Mouse (Mus musculus): ENCODE measurements at regions not wholly inside any gene's neighbourhood (a gene's known extent, or its start where the extent isn't known, plus 50 kb on each side); places are given as distances from the start of the nearest gene placed in this dataset.
A peak's percentile ranks its signal among the peaks of the same experiment; 100 is the strongest.

DNA sequence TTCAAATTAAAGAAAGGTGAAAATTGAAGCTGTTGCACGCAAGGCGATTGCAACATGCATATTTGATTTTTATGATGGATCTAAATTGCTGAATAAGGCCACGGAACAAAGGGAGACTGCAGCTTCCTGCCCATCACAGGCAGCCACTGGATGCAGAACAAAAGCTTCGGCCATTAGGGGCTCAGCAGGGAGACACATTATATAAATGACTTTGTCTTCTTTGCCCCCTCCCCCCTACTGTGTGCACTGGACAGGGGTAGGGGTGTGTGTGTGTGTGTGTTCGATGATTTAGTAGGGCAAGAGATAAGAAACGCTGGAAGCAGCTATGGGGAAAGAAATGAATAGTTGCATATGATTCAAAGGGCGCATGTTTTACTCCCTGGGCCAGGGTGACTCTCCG, 481.2 kb upstream of the Pmfbp1 start:
- Histone ChIP-seq H3K36me3 (ENCODE audit: control insufficient read depth, insufficient read depth, low read length, poor library complexity, severe bottlenecking) (no peaks in the 10 kb centered on the region), H3K27me3 (ENCODE audit: control insufficient read depth, insufficient read depth, low read length, poor library complexity, severe bottlenecking) (no peaks in the 10 kb centered on the region)
- no peak for DNase-seq (ENCODE audit: low read depth, low spot score)

DNA sequence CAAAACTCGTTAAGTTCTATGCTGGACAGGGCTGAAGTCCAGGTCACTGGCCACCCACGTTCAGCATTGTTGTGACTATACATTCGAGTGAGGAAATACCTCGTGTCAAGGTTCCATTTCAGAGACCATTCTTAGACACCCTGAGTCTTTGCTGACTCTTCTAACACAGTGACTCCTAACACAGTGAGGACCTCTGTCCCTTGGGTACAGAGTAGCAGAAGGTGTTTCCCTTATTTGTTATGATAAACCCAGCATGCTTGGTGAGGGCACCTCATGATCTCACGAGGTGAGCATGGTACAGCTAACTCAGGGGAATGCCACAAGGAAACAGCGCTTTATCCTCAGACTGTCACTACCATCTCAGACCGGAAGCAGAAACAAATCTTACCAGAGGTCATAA, 480.2 kb upstream of the Pmfbp1 start:
- no peak for DNase-seq (ENCODE audit: low read depth, low spot score)
- Histone ChIP-seq H3K27me3 (ENCODE audit: control insufficient read depth, insufficient read depth, low read length, poor library complexity, severe bottlenecking) (no peaks in the 10 kb centered on the region), H3K36me3 (ENCODE audit: control insufficient read depth, insufficient read depth, low read length, poor library complexity, severe bottlenecking) (no peaks in the 10 kb centered on the region)

DNA sequence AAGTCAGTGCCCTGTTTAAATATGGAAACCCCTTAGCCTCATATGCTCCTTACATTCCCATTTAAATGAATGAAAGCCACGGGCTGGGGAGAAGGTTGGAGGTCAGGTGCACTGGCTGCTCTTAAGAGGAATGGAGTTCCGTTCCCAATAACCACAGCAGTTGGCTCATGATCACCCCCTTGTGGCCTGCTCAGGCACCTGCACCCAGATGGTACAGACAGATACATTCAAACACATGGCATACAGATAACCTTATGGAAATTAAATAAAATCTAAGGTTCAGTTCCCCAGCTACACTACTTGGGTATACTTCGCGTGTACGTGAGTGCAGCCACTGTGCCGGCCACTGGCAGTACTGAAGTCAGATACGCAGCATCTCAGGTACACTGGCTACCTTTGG, 479.1 kb upstream of the Pmfbp1 start:
- peak; percentile 5 for DNase-seq (ENCODE audit: low read depth, low spot score)
- H3K27me3 ChIP-seq (ENCODE audit: control insufficient read depth, insufficient read depth, low read length, poor library complexity, severe bottlenecking) = no peaks in the 10 kb centered on the region

DNA sequence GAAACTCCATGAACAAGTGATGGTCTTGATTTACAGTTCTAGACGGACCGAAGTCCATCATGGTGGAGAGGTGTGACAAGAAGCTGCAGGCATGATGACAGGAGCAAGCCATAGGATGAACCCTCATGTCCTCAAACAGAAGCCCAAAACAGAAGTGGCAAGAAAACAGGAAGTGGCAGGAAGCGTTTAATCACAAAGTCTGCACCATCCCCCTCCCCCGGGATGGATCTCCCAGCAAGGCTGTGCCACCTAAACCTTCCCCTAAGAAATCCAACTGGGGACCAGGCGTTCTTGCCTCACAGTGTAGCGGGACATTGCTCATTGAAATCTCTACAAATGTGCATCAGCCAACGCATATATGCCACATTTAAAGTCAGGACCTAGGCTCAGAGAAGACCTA, 474.3 kb upstream of the Pmfbp1 start:
- DNase-seq (ENCODE audit: low read depth, low spot score) = no peak
- H3K36me3 ChIP-seq (ENCODE audit: control insufficient read depth, insufficient read depth, low read length, poor library complexity, severe bottlenecking) = no peaks in the 10 kb centered on the region
- H3K27me3 ChIP-seq (ENCODE audit: control insufficient read depth, insufficient read depth, low read length, poor library complexity, severe bottlenecking) = no peaks in the 10 kb centered on the region

More for the DNA sequence above, 479.1 kb upstream of the Pmfbp1 start:
- H3K36me3 ChIP-seq (ENCODE audit: control insufficient read depth, insufficient read depth, low read length, poor library complexity, severe bottlenecking) = no peaks in the 10 kb centered on the region

DNA sequence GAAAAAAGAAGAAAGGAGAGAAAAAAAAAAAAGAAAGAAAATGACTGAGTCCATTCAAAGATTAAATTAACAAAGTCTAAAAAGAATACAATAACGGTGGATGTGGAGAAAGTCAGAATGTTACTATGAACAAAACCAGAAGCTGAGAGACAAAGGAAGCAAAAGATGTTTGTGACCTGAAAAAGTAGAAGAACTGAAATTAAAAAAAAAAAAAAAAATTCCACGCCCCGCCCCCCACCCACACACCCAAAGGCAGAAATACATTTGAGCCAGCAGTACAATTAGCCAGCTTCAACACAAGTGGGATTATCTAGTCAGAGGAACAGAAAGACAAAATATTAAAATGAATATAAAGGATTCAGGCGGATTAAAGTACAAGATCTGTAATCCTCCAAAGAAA, 473.7 kb upstream of the Pmfbp1 start:
- Histone ChIP-seq H3K27me3 (ENCODE audit: control insufficient read depth, insufficient read depth, low read length, poor library complexity, severe bottlenecking) (no peaks in the 10 kb centered on the region), H3K36me3 (ENCODE audit: control insufficient read depth, insufficient read depth, low read length, poor library complexity, severe bottlenecking) (no peaks in the 10 kb centered on the region)
- DNase-seq (ENCODE audit: low read depth, low spot score) = no peak

DNA sequence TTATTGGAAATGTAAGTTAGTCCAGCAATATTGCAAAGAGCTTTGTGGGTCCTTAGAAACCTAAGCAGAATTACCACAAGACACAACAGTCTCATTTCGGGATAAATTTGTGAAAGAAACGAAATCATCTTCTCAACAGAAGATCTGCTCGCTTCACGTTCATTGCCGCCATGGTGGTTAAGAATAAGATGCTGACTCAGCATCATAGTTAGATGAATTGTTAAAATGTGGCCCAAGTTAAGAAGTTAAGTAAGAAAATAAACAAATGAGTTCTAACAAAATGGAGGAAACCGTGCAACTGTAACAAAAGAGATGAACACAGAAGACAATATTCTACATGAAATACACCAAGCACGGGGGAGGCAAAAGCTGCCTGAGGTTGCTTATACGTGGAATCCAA, 465.9 kb upstream of the Pmfbp1 start:
- Histone ChIP-seq H3K27me3 (ENCODE audit: control insufficient read depth, insufficient read depth, low read length, poor library complexity, severe bottlenecking) (no peaks in the 10 kb centered on the region), H3K36me3 (ENCODE audit: control insufficient read depth, insufficient read depth, low read length, poor library complexity, severe bottlenecking) (no peaks in the 10 kb centered on the region)
- DNase-seq (ENCODE audit: low read depth, low spot score) = no peak

DNA sequence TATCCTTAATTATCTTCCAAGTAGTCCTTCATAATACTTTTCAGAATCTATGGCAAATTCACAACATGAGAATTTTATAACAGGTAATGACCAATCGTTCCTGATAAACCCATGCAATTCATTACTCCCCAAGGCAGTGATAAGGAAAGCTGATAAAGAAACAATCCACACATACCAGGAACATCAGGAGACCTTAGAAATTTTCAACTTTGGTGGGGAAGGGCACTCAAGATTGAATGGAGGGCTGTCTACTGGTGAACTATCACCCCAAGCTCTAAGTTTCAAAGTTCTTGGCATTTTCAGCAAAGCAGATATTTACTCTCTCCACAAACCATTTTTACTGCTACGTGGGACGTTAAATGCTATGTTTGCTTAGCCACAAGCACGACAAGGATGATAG, 440.2 kb upstream of the Pmfbp1 start:
- Histone ChIP-seq H3K27me3 (ENCODE audit: control insufficient read depth, insufficient read depth, low read length, poor library complexity, severe bottlenecking) (no peaks in the 10 kb centered on the region), H3K36me3 (ENCODE audit: control insufficient read depth, insufficient read depth, low read length, poor library complexity, severe bottlenecking) (no peaks in the 10 kb centered on the region)
- DNase-seq (ENCODE audit: low read depth, low spot score) = no peak

DNA sequence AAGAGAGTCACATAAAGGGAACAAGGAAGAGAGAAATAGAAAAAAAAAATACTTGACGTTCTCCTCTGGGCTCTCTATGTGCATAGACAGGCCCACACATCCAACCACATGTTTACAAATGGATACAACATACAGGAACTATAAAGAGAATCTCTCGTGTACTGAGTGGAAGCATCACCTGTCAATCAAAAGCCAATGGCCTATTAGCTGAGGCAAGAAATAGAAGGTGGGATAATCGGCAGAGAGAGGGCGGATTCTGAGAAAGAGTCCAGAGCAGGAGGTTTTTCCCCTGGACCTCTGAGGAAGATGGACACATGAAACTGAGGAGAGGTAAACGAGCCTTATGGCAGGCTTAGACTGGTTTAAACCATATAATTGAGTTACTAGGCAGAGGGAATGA, 434.7 kb upstream of the Pmfbp1 start:
- no peaks in the 10 kb centered on the region for H3K36me3 ChIP-seq (ENCODE audit: control insufficient read depth, insufficient read depth, low read length, poor library complexity, severe bottlenecking)
- no peak for DNase-seq (ENCODE audit: low read depth, low spot score)
- H3K27me3 ChIP-seq (ENCODE audit: control insufficient read depth, insufficient read depth, low read length, poor library complexity, severe bottlenecking) = no peaks in the 10 kb centered on the region

DNA sequence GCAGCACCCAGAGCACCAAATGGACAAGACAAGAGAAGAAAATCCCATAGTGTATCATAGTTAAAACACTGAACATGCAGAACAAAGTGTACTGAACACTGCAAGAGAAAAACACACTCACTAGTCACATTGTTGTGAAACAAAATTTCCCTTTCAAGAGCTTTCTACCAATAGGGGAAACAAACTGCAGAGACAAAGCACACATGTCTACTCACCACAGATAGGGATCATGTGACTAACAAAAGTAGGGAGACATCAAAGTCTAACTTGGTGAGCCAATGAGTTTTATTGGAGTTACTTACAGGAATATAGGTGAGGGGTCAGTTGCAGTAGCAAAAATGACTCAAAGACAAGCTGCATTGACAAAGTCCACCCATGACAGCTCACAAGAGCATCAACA, 431.5 kb upstream of the Pmfbp1 start:
- Histone ChIP-seq H3K36me3 (ENCODE audit: control insufficient read depth, insufficient read depth, low read length, poor library complexity, severe bottlenecking) (no peaks in the 10 kb centered on the region), H3K27me3 (ENCODE audit: control insufficient read depth, insufficient read depth, low read length, poor library complexity, severe bottlenecking) (no peaks in the 10 kb centered on the region)
- DNase-seq (ENCODE audit: low read depth, low spot score) = no peak

DNA sequence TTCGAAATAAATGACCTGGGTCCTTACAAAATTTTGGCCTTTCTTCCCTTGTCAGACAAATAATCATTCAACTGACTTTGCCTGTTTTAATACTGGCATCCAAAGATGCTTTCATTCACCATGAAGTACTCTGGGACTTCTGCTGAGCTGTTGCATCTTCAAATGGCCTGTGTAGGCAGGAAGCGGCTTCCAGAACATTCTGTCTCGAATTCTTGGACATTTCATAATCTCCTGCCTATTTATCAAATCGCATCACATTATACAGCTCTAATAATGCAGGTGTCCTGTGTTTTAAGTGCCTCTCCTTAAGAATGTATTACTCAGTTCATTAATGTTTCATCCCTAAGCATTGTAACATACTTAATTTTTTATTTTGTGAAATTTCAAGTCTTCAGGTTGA, 420.1 kb upstream of the Pmfbp1 start:
- Histone ChIP-seq H3K36me3 (ENCODE audit: control insufficient read depth, insufficient read depth, low read length, poor library complexity, severe bottlenecking) (no peaks in the 10 kb centered on the region), H3K27me3 (ENCODE audit: control insufficient read depth, insufficient read depth, low read length, poor library complexity, severe bottlenecking) (no peaks in the 10 kb centered on the region)
- DNase-seq (ENCODE audit: low read depth, low spot score) = no peak

DNA sequence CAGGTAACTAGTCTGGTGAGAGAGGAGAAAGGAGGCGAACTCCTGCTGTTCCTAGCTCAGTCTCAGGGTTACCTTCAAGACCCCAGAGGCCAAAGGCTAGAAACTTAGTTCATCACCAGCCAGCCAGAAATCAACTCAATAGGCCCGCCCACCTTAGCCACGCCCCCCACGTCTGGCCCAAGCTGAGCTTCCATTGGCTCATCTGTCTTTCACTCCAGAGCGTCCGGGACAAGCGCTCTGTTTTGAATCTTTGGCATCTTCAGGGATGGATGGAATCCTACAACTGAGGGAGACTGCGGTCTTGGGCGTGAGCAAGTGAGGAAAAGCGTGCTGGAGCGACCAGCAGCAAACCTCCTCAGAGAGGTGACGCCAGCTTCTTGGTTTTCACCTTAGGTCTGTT, 418.8 kb upstream of the Pmfbp1 start:
- DNase-seq (ENCODE audit: low read depth, low spot score) = no peak

DNA sequence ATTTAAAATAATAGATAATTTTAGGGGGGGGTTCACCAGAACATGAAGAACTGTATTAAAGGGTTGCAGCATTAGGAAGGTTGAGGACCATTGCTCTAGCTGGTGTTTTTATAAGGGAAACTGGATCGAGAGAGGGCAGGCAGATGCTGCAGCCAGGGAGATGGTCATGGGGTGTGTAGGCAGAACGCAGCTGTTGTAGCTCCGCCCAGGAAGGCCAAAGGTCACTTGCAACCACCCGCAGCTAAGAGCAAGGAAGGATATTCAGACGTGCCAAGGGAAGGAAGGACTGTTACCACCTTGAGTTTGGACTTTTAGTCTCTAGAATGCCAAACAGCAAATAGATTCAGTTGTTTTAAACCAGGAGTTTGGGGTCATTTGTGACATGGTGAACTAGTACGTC, 414.6 kb upstream of the Pmfbp1 start:
- no peaks in the 10 kb centered on the region for H3K36me3 ChIP-seq (ENCODE audit: control insufficient read depth, insufficient read depth, low read length, poor library complexity, severe bottlenecking)
- H3K27me3 ChIP-seq (ENCODE audit: control insufficient read depth, insufficient read depth, low read length, poor library complexity, severe bottlenecking) = no peaks in the 10 kb centered on the region
- DNase-seq (ENCODE audit: low read depth, low spot score) = no peak

More for the DNA sequence above, 418.8 kb upstream of the Pmfbp1 start:
- no peaks in the 10 kb centered on the region for H3K36me3 ChIP-seq (ENCODE audit: control insufficient read depth, insufficient read depth, low read length, poor library complexity, severe bottlenecking)
- H3K27me3 ChIP-seq (ENCODE audit: control insufficient read depth, insufficient read depth, low read length, poor library complexity, severe bottlenecking) = no peaks in the 10 kb centered on the region

DNA sequence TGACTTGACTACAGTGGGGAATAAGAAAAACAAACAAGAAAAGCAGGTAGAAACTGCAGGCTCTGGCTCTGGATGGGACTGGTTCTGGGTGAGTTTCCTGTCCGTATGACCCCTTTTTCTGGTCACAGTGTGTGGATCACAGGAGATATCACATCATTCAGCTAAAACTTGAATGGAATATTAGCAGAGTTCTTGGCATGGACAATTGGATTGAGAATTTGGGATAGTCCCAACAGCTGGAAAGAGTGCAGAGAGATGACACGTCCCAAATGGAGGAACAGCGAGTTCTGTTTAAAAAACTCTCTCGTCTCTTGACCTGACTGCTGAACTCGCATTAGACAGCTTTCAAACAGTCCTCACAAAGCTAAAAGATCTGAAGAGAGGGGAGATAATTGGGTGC, 412.5 kb upstream of the Pmfbp1 start:
- no peak for DNase-seq (ENCODE audit: low read depth, low spot score)
- H3K36me3 ChIP-seq (ENCODE audit: control insufficient read depth, insufficient read depth, low read length, poor library complexity, severe bottlenecking) = no peaks in the 10 kb centered on the region
- no peaks in the 10 kb centered on the region for H3K27me3 ChIP-seq (ENCODE audit: control insufficient read depth, insufficient read depth, low read length, poor library complexity, severe bottlenecking)

DNA sequence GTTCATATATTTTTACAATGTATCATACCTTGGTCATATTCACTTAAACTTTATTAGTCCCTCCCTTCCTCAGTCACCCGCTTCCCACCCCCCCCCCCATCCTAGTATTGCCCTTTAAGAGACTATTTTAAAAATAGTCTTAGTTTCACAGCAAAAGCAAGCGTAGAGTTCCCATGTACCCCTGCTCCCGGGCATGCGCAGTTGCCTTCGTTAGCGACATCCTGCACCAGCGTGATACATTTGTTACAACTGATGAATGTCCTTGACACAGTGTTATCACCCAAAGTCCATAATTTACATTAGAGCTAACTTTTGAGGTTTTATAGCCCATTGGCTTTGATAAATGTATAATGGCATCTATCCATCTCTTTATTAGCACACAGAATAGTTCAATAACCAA, 408.7 kb upstream of the Pmfbp1 start:
- no peaks in the 10 kb centered on the region for H3K27me3 ChIP-seq (ENCODE audit: control insufficient read depth, insufficient read depth, low read length, poor library complexity, severe bottlenecking)
- DNase-seq (ENCODE audit: low read depth, low spot score) = no peak

DNA sequence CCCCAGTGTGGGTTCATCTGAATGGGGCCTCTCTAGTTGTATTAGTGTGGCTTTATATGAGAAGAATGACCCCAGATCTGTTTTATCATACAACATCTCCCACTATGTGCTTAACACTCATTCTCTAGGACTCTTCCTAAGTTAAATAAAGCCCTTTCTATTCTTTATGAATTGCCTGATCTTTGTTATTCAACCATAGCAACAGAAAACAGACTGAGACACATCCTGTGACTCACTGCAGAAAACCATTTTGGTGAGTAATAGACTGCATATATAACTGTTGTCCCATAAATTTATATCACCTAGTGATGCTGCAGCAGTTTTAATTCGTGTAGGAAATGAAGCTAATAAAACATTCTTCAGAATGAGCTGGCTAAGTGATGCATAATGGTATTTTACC, 406.0 kb upstream of the Pmfbp1 start:
- no peak for DNase-seq (ENCODE audit: low read depth, low spot score)
- H3K36me3 ChIP-seq (ENCODE audit: control insufficient read depth, insufficient read depth, low read length, poor library complexity, severe bottlenecking) = no peaks in the 10 kb centered on the region
- no peaks in the 10 kb centered on the region for H3K27me3 ChIP-seq (ENCODE audit: control insufficient read depth, insufficient read depth, low read length, poor library complexity, severe bottlenecking)

More for the DNA sequence above, 408.7 kb upstream of the Pmfbp1 start:
- no peaks in the 10 kb centered on the region for H3K36me3 ChIP-seq (ENCODE audit: control insufficient read depth, insufficient read depth, low read length, poor library complexity, severe bottlenecking)

DNA sequence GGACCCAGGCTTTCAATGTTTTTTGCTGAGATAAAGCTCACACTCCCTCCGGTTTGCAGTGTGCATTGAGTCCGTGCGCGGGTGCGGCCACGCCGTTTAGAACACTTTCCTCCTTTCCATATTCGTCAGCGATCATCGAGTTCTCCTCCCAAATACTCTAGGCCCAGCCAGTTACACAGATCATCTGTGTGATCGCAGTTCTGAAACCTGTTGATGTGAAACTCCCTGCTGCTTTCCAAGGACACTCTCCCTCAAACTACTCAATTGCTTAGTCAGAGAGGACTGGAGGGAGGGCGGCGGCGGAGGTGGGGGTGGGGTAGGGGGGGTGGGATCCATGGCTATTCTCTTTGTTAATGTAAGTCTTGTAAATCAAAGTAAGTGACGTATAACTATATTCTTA, 394.2 kb upstream of the Pmfbp1 start:
- Histone ChIP-seq H3K27me3 (ENCODE audit: control insufficient read depth, insufficient read depth, low read length, poor library complexity, severe bottlenecking) (no peaks in the 10 kb centered on the region), H3K36me3 (ENCODE audit: control insufficient read depth, insufficient read depth, low read length, poor library complexity, severe bottlenecking) (no peaks in the 10 kb centered on the region)
- DNase-seq (ENCODE audit: low read depth, low spot score) = no peak
